11 mouse cellular contexts compared by ENCODE assay signal in the genomic region with DNA sequence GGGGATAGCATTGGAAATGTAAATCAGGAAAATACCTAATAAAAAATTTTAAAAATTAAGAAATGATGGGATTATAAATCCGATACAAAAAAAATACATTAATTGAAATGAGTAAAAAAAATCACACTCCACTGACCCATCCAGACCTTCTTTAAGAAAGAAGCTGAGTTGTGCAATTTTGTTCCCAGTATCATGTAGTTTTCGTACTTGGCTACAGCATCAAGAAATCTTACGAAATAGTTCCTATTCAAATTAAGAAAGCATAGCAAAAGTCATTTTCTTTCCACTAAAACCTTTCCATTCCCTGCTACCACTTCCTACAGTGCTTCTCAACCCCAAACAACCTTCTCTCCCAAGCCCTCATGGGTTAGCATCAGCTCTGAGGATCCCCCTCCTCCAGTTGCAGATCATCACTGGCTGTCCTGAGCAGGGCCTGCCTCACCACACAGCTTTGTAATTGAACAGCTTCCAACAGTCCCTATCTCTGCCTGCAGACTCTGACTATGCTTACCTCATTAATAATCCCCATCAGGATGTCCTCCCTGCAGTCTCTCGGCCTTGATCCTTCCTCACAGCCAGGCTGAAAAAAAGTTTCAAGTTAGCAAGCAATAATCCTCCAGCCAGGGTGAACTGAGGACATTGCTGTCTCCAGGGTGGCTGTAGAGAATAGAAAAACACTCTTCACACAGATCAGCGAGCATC.
DNase-seq lines count a peak whose midpoint lies in the region; ATAC-seq lines count a peak whose summit lies in the region.
"Had no signal": no experiment of that assay in that cellular context is flagged by ENCODE, and none has a peak within 500 bp of the region (broad histone marks: within the 10 kb centered on the region; RNA-seq: fewer than 3 reads in every experiment).

No protein-coding gene starts in this region.

- H3K36me3 ChIP-seq in hindbrain, embryonic 15.5 days = no peaks in the 10 kb centered on the region
- no peaks in the 10 kb centered on the region for H3K36me3 ChIP-seq in hindbrain, embryonic 13.5 days
- H3K36me3 ChIP-seq in midbrain, embryonic 15.5 days (replicated peaks) = no peaks in the 10 kb centered on the region

- no peak overlapping the region for H3K27ac ChIP-seq in hindbrain, embryonic 15.5 days (replicated peaks)
- H3K27ac ChIP-seq in hindbrain, embryonic 13.5 days = no peak overlapping the region
- H3K27ac ChIP-seq in midbrain, embryonic 15.5 days = no peak overlapping the region
- H3K27ac ChIP-seq: left cerebral cortex, adult 2 months; macrophage had no signal

- 70% methylated on average over 5 of the region's 5 CpGs for WGBS in hindbrain, embryonic 15.5 days
- WGBS in hindbrain, embryonic 13.5 days = 76% methylated on average over 5 of the region's 5 CpGs
- WGBS in midbrain, embryonic 15.5 days = 60% methylated on average over 5 of the region's 5 CpGs

- H3K4me2 ChIP-seq in hindbrain, embryonic 15.5 days = no peak overlapping the region
- no peak overlapping the region for H3K4me2 ChIP-seq in hindbrain, embryonic 13.5 days
- no peak overlapping the region for H3K4me2 ChIP-seq in midbrain, embryonic 15.5 days

- H3K9me3 ChIP-seq in hindbrain, embryonic 15.5 days = no peaks in the 10 kb centered on the region
- no peaks in the 10 kb centered on the region for H3K9me3 ChIP-seq in hindbrain, embryonic 13.5 days
- H3K9me3 ChIP-seq in midbrain, embryonic 15.5 days = no peaks in the 10 kb centered on the region

- no peak overlapping the region for H3K9ac ChIP-seq in hindbrain, embryonic 15.5 days
- no peak overlapping the region for H3K9ac ChIP-seq in hindbrain, embryonic 13.5 days
- H3K9ac ChIP-seq in midbrain, embryonic 15.5 days = no peak overlapping the region

- 0 out of 2 replicates have a peak, but pooled peaks cover 3% of the 10 kb centered on the region for H3K4me1 ChIP-seq in hindbrain, embryonic 15.5 days (replicated peaks)
- no peaks in the 10 kb centered on the region for H3K4me1 ChIP-seq in hindbrain, embryonic 13.5 days (replicated peaks)
- H3K4me1 ChIP-seq in midbrain, embryonic 15.5 days = 0 out of 2 replicates have a peak, but pooled peaks cover 4% of the 10 kb centered on the region

- ATAC-seq in hindbrain, embryonic 15.5 days (ENCODE audit: low FRiP score, low read depth) = peak; percentile 65; the same call in 1 of the 2 replicates
- no peak; the same call in 1 of the 2 replicates for ATAC-seq in hindbrain, embryonic 13.5 days (ENCODE audit: low FRiP score)
- peak; percentile 69 for ATAC-seq in midbrain, embryonic 15.5 days (replicated peaks)

- peak; percentile 78 for DNase-seq in adrenal gland, adult 8-10 months
- peak; percentile 38 to 44 for DNase-seq in cerebellum, postnatal 10 days
- no peak for DNase-seq in thymus, postnatal 10 days (ENCODE audit: low spot score in 2 of 2)
- DNase-seq in liver = no peak
- no peak for DNase-seq in urinary bladder, postnatal 25 days (ENCODE audit: low spot score)
- DNase-seq: thymus, adult 2 months had no signal

- no peaks in the 10 kb centered on the region for H3K27me3 ChIP-seq in hindbrain, embryonic 15.5 days
- no peaks in the 10 kb centered on the region for H3K27me3 ChIP-seq in hindbrain, embryonic 13.5 days
- H3K27me3 ChIP-seq in midbrain, embryonic 15.5 days (replicated peaks) = no peaks in the 10 kb centered on the region

- no peak overlapping the region for H3K4me3 ChIP-seq in hindbrain, embryonic 15.5 days
- H3K4me3 ChIP-seq in hindbrain, embryonic 13.5 days = no peak overlapping the region
- H3K4me3 ChIP-seq in midbrain, embryonic 15.5 days = no peak overlapping the region
- H3K4me3 ChIP-seq: left cerebral cortex, adult 2 months had no signal

Comparison
In these comparisons a context has a peak if more than half of its experiments do, and no peak if none do; other contexts are left out.
1. DNase-seq: peak in adrenal gland, adult 8-10 months (single experiment) and cerebellum, postnatal 10 days (2 of 2); none in thymus, postnatal 10 days (0 of 2), liver (single experiment) and urinary bladder, postnatal 25 days (single experiment).